Mouse (Mus musculus): ENCODE data around the gene Cdc20. TPM values are rescaled to one million over a fixed set of nuclear protein-coding genes. Genes with fewer than 3 reads are reported as not detected.

Cdc20 gene
- polyA plus RNA-seq, 1 experiment from 2014 or later, result 16.5 TPM

DNA sequence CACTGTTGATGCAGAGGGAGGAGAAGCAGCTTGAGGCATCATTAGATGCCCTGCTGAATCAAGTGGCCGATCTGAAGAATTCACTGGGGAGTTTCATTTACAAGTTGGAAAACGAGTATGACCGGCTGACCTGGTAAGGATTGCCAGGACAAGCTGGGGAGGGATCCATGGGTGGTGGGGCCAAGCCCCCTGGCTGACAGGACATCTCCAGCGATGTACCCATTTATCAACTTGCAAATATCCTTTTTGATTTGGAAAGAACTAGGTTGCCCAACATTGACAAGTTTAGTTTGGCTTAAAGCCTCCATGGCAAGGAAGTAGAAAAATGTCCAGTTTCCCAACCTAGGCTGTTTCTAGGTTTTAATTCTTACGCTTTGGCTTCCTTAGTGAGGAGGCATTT, 26.3 kb downstream of the Cdc20 start:
- Histone ChIP-seq H3K27ac (ENCODE audit: low read length) (no peak overlapping the region), H3K27me3 (replicated peaks; ENCODE audit: insufficient read depth, low read length) (no peaks in the 10 kb centered on the region), H3K9ac (replicated peaks; ENCODE audit: low read depth) (no peak overlapping the region), H3K4me3 (ENCODE audit: low read depth, low read length) (no peak overlapping the region), H3K36me3 (ENCODE audit: insufficient read depth, low read length) (peaks cover 33% of the 10 kb centered on the region), H3K9me3 (ENCODE audit: low read length) (no peaks in the 10 kb centered on the region), H3K4me2 (replicated peaks; ENCODE audit: low read depth, low read length) (no peak overlapping the region), H3K4me1 (ENCODE audit: insufficient read depth, low read depth, low read length) (peaks cover 10% of the 10 kb centered on the region; the same call in 1 of the 2 replicates)
- ATAC-seq (no peak), DNase-seq (ENCODE audit: low spot score) (no peak)
- 80% methylated on average over 5 of the region's 5 CpGs for WGBS
- TF ChIP-seq EP300 (IDR thresholded peaks at IDR 0.05) (no peak), CTCF (IDR thresholded peaks at IDR 0.05) (no peak)

DNA sequence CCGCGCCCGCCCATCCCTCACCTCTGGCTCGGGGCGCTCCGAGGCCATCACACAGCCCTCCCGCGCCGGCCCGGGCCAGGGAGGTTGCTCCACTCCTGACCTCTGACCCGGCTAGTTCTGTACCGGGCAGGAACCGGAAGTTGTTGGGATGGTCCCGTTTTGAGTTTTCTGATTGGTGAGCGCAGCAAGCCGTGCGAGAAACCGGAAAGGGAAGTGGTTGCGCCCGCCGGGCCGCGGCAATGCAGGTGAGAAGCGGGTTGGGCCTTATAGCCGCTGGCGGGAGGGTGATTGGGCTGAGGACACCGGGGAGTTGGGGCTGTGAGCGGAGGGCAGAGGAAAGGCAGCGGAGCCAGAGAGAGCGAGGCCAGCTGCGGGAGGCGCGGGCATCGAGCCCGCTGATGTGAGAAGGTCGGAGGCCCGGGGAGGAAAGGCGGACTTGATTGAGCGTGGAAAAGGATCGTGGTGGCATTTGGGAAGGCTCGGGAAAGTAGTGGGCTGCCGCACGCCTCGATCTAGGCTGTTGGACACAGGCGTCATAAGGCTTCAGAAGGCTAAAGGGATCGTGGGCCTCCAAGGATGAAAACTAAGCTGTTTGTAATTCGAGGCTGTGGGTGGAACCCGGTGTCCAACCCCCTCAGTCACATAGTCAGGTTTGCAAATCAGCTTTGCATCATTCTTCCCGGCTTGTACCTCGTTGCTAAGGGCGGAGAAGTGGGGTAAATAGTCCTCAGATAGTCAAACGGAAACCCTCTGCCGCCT, 27.8 kb downstream of the Cdc20 start, which contains the start of the genes Szt2 and Med8:
Gene Szt2 (minus strand): TSS at position 132 of the 759 bp plus-strand sequence.
Gene Med8 (plus strand): TSS at position 196 of the 759 bp plus-strand sequence.
- H3K4me2 ChIP-seq (replicated peaks; ENCODE audit: low read depth, low read length), result peak within 1 kb of the TSS; percentile 76
- peak within 1 kb of the TSS; percentile 90 for H3K9ac ChIP-seq (replicated peaks; ENCODE audit: low read depth)
- no peaks in the 10 kb centered on the region for H3K9me3 ChIP-seq (ENCODE audit: low read length)
- H3K4me3 ChIP-seq (ENCODE audit: low read depth, low read length), result peak within 1 kb of the TSS; percentile 75
- WGBS, result under 1% methylated on average over 53 of the region's 53 CpGs
- H3K4me1 ChIP-seq (ENCODE audit: insufficient read depth, low read depth, low read length), result peaks cover 10% of the 10 kb centered on the region; the same call in 1 of the 2 replicates
- TF ChIP-seq EP300 (IDR thresholded peaks at IDR 0.05) (0 out of 2 replicates have a peak, but pooled peaks have one; percentile 34), CTCF (IDR thresholded peaks at IDR 0.05) (no peak)
- DNase-seq (ENCODE audit: low spot score) (peak; percentile 98), ATAC-seq (peak; percentile 99)
- peak within 1 kb of the TSS; percentile 86 for H3K27ac ChIP-seq (ENCODE audit: low read length)
- no peaks in the 10 kb centered on the region for H3K27me3 ChIP-seq (replicated peaks; ENCODE audit: insufficient read depth, low read length)
- H3K36me3 ChIP-seq (ENCODE audit: insufficient read depth, low read length), result peaks cover 21% of the 10 kb centered on the region

DNA sequence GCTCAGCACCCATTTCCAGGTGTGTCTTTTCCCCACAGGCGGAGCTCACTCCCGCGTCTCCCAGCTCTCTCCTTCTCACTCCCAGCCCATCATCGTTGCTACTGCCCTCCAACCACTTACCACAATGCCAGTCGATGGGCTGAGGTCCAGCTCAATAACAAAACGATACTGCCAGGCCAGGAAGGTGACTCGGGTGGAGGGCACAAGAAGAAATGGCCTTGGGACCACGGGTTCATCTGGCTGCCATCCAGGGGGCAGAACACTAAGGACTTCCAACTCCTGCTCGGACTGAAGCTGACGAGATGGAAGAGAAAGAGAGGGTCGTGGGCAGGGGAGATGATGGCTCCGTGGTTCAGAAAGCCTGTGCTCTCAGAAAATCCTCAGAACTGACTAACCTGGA, 34.5 kb downstream of the Cdc20 start:
- 89% methylated on average over 12 of the region's 12 CpGs for WGBS
- no peak overlapping the region for H3K4me2 ChIP-seq (replicated peaks; ENCODE audit: low read depth, low read length)
- H3K4me1 ChIP-seq (ENCODE audit: insufficient read depth, low read depth, low read length), result no peaks in the 10 kb centered on the region
- H3K4me3 ChIP-seq (ENCODE audit: low read depth, low read length), result no peak overlapping the region
- no peaks in the 10 kb centered on the region for H3K9me3 ChIP-seq (ENCODE audit: low read length)
- no peak overlapping the region for H3K9ac ChIP-seq (replicated peaks; ENCODE audit: low read depth)
- DNase-seq (ENCODE audit: low spot score) (no peak), ATAC-seq (no peak)
- H3K27ac ChIP-seq (ENCODE audit: low read length), result no peak overlapping the region
- peaks cover 31% of the 10 kb centered on the region; the same call in 1 of the 2 replicates for H3K36me3 ChIP-seq (ENCODE audit: insufficient read depth, low read length)
- H3K27me3 ChIP-seq (replicated peaks; ENCODE audit: insufficient read depth, low read length), result no peaks in the 10 kb centered on the region
- TF ChIP-seq CTCF (IDR thresholded peaks at IDR 0.05) (no peak), EP300 (IDR thresholded peaks at IDR 0.05) (no peak)

DNA sequence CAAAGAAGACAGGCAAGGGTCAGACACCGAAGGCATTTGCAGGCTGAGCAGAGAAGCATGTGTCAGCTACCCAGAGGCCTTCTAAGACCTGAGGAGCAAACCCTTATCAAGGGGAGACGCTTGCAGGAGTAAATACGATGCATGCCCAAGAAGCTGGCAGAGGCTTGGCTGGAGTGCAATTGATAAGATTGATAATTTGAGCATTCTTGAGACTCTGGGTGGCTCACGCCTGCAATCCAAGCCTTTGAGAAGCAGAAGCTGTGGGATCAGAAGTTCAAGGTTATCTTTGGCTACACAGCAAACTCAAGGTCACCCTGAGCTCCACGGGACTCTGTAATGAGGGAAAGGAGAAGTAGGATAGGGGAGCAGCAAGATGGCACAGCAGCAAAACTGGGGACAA, 35.2 kb downstream of the Cdc20 start:
- Histone ChIP-seq H3K4me2 (replicated peaks; ENCODE audit: low read depth, low read length) (no peak overlapping the region), H3K4me1 (ENCODE audit: insufficient read depth, low read depth, low read length) (no peaks in the 10 kb centered on the region), H3K4me3 (ENCODE audit: low read depth, low read length) (no peak overlapping the region), H3K27ac (ENCODE audit: low read length) (no peak overlapping the region), H3K36me3 (ENCODE audit: insufficient read depth, low read length) (peaks cover 31% of the 10 kb centered on the region; the same call in 1 of the 2 replicates), H3K9ac (replicated peaks; ENCODE audit: low read depth) (no peak overlapping the region), H3K9me3 (ENCODE audit: low read length) (no peaks in the 10 kb centered on the region), H3K27me3 (replicated peaks; ENCODE audit: insufficient read depth, low read length) (no peaks in the 10 kb centered on the region)
- 89% methylated on average over 5 of the region's 5 CpGs for WGBS
- TF ChIP-seq CTCF (IDR thresholded peaks at IDR 0.05), result no peak
- no peak for TF ChIP-seq EP300 (IDR thresholded peaks at IDR 0.05)
- DNase-seq (ENCODE audit: low spot score) (no peak), ATAC-seq (no peak)

DNA sequence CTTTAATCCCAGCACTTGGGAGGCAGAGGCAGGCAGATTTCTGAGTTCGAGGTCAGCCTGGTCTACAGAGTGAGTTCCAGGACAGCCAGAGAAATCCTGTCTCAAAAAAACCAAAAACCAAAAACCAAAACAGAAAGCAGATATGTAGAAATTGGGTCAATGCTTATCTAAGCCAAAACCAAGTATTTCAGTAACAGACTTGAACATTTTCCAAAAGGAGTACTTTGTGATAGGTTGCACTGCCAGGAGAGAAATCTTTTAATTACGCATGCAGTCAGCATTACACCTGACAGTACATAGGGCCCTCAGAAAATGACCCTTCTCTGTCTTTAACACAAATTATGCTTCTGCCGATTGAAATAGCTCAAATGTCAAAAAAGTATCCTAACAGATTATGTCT, 35.7 kb downstream of the Cdc20 start:
- ATAC-seq (no peak), DNase-seq (ENCODE audit: low spot score) (no peak)
- Histone ChIP-seq H3K9ac (replicated peaks; ENCODE audit: low read depth) (no peak overlapping the region), H3K4me3 (ENCODE audit: low read depth, low read length) (no peak overlapping the region), H3K27me3 (replicated peaks; ENCODE audit: insufficient read depth, low read length) (no peaks in the 10 kb centered on the region), H3K9me3 (ENCODE audit: low read length) (no peaks in the 10 kb centered on the region), H3K4me2 (replicated peaks; ENCODE audit: low read depth, low read length) (no peak overlapping the region), H3K27ac (ENCODE audit: low read length) (no peak overlapping the region), H3K36me3 (ENCODE audit: insufficient read depth, low read length) (peaks cover 31% of the 10 kb centered on the region; the same call in 1 of the 2 replicates), H3K4me1 (ENCODE audit: insufficient read depth, low read depth, low read length) (no peaks in the 10 kb centered on the region)
- TF ChIP-seq EP300 (IDR thresholded peaks at IDR 0.05) (no peak), CTCF (IDR thresholded peaks at IDR 0.05) (no peak)
- WGBS, result 86% methylated on average over 3 of the region's 3 CpGs

DNA sequence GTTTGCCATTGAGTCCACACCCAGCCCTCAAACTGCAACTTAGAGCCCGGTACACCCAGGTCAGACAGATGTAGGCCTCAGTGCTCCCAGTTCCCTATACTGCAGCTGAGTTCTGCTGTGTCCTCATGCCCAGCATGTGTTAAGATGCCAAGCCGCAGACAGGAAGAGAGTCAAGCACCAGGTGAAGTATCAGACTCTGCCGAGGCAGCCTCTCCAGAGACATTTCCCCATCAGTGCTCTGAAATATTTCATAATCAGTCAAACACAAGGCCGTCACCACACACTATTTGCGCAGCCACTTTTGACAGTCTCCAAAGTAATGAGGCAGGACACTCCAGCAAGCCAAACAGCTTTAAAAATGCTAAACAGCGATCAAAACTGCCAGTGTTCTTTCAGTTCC, 38.8 kb downstream of the Cdc20 start:
- no peak overlapping the region for H3K9ac ChIP-seq (replicated peaks; ENCODE audit: low read depth)
- WGBS, result 71% methylated on average over 6 of the region's 6 CpGs
- H3K27me3 ChIP-seq (replicated peaks; ENCODE audit: insufficient read depth, low read length), result no peaks in the 10 kb centered on the region
- H3K9me3 ChIP-seq (ENCODE audit: low read length), result no peaks in the 10 kb centered on the region
- 0 out of 2 replicates have a peak, but pooled peaks cover 3% of the 10 kb centered on the region for H3K4me1 ChIP-seq (ENCODE audit: insufficient read depth, low read depth, low read length)
- DNase-seq (ENCODE audit: low spot score) (peak; percentile 90), ATAC-seq (peak; percentile 85)
- H3K4me2 ChIP-seq (replicated peaks; ENCODE audit: low read depth, low read length), result no peak overlapping the region
- peak overlapping the region; percentile 72; the same call in 1 of the 2 replicates for H3K27ac ChIP-seq (ENCODE audit: low read length)
- TF ChIP-seq CTCF (IDR thresholded peaks at IDR 0.05), result no peak
- peak; percentile 83 for TF ChIP-seq EP300 (IDR thresholded peaks at IDR 0.05)
- H3K36me3 ChIP-seq (ENCODE audit: insufficient read depth, low read length), result peaks cover 31% of the 10 kb centered on the region; the same call in 1 of the 2 replicates
- no peak overlapping the region for H3K4me3 ChIP-seq (ENCODE audit: low read depth, low read length)
